Mouse (Mus musculus) adrenal gland, adult 10 weeks (tissue): ENCODE measurements around the gene Gdpgp1. TPM values are rescaled to one million over a fixed set of nuclear protein-coding genes. Genes with fewer than 3 reads are reported as not detected.

Experiments used
- polyA plus RNA-seq: library from polyadenylated mRNA; stranded (reverse); fragments of 350-450 nt; fragmentation: Illumina TruSeq; extraction: RNeasy Lipid Tissue Mini Kit (QIAGEN cat#74804); gene quantifications from one replicate; pipeline ENCODE4 v1.2.3, GENCODE M21; 2014; ENCODE audit warnings: low read depth, low replicate concordance

Gdpgp1 gene
- polyA plus RNA-seq: 2.7 TPM

GRCm38 (mm10) chr7:80232489-80233029 lies at the start of gene Gdpgp1, which contains the start of gene Cib1:
TSS of gene Gdpgp1 (plus strand) at chr7:80232865.
TSS of gene Cib1 (minus strand) at chr7:80232813.

DNA sequence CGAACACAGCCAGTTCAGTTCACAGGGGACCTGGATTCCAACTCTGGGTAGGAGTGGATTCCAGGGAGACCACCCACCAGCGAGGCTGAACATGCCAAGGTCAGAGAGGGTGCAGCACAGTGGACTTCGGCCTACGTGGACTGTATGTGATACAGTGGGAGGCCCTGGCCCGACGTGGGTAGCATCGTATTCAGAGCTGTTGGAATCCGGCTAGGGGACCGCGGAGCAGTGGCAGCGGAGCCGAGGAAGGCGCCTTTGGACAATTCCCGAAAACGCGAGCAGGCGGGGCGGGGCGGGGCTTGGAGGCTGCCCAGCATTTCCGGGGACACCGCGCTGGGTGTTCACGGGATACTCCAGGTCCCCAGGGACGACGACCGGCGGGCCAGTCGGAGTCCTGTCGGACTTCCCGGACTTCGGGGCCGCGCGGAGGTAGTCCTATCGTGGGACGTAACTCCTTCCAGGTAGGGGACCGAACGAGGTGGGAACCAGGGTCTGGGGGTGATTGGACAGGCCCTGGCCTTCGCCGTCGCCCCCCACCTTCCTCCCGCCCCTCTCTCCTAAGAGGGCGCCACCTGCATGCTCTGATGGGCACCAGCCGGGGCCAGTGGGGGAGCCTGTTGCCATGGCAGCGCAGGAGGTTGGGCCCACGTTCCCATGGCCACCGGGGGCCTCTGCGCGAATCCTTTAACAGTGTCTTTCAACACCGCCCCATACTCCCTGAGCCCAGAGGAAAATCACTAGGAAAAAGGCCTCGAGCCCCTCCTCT lies 46.0 kb upstream of the Gdpgp1 start, which contains the start of gene Sema4b:
Sema4b (plus strand) TSS at position 311 of the 766 bp plus-strand sequence.

DNA sequence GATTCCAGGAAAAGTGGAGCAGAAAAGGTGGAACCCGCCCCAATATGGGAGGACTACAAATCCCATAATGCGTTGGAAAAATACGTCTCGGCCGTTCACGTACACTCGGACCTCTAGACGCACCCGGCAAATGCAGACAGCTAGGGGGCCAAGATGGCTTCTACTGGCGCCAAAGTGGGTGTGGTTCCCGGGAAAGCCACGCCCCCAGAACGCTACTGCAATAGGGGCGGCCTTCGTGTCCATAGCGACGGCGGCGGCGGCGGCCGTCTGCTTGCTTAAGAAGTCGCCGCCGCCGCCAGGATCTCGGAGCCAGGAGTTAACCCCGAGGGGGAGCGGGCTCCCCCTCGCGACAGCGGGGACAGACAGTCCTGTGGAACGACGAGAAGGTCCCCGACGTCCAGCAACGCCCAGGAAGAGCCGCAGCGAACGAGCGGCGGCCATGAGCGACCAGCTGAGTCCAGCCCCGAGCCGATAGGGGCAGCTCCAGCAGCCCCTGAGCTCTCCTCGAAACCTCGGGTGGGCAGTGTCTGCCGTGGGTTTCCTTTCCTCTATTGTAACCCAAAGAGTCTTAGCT lies 13.6 kb downstream of the Gdpgp1 start, which contains the start of gene Ttll13:
Ttll13 (plus strand) TSS at position 229 of the 574 bp plus-strand sequence.

GRCm38 (mm10) chr7:80260625-80261371 lies 28.1 kb downstream of the Gdpgp1 start, which contains the start of gene Ngrn:
TSS of gene Ngrn (plus strand) at chr7:80261215.

DNA sequence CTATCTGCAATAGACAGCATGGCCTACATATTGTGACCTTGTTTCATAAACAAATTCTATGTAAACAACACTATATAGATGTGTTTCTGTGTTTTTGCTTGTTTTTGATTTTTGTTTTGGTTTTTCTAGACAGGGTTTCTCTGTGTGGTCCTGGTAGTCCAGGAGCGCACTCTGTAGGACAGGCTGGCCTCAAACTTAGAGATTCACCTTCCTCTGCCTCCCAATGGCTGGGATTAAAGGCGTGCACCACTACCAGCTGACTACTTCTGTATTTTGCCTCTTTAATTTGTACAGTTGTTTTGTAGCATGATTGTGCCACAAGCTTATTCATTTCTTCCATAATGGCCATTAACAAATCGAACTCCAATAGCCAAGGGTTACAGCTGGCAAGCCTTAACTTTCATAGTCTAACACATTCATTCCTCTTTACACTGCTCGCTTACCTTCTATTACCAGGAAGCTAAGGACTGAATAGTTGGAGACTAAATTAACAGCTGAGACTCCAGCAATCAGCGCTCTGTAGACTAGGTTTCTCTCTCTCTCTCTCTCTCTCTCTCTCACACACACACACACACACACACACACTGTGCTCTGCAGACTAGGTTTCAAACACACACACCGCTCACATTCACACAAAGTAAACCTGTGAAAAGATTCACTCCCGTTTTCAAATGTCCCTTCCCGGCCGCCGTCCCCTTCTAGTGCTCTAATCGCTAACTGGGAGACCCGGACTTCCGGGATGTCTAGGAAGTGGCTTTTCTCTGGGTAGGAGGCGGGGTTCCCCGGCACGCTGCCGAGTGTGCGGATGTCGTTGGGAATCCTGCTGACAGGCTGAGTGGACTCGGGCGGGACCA lies 36.5 kb downstream of the Gdpgp1 start, which contains the start of gene Vps33b:
Vps33b (plus strand) TSS at position 753 of the 854 bp plus-strand sequence.

Other genes starting within 250 kb of the Gdpgp1 start
- 0.87 TPM for gene Zfp710, start 208.1 kb upstream of the Gdpgp1 start, polyA plus RNA-seq
- 7.8 TPM for gene Idh2, start 117.5 kb upstream of the Gdpgp1 start, polyA plus RNA-seq
- 2.3 TPM for gene Sema4b, start 46.0 kb upstream of the Gdpgp1 start, polyA plus RNA-seq
- gene Cib1, start 52 bp upstream of the Gdpgp1 start, polyA plus RNA-seq: 10.9 TPM
- 0.41 TPM for gene Ttll13, start 13.5 kb downstream of the Gdpgp1 start, polyA plus RNA-seq
- gene Ngrn, start 28.4 kb downstream of the Gdpgp1 start, polyA plus RNA-seq: 23.7 TPM
- gene Vps33b, start 36.8 kb downstream of the Gdpgp1 start, polyA plus RNA-seq: 11.4 TPM
- gene Prc1, start 61.6 kb downstream of the Gdpgp1 start, polyA plus RNA-seq: 22.4 TPM
- 3.4 TPM for gene Rccd1, start 91.6 kb downstream of the Gdpgp1 start, polyA plus RNA-seq
- 6.8 TPM for gene Unc45a, start 108.1 kb downstream of the Gdpgp1 start, polyA plus RNA-seq
- gene Hddc3, start 110.2 kb downstream of the Gdpgp1 start, polyA plus RNA-seq: 17.2 TPM
- gene Man2a2, start 138.5 kb downstream of the Gdpgp1 start, polyA plus RNA-seq: 51.8 TPM
- gene Fes, start 155.1 kb downstream of the Gdpgp1 start, polyA plus RNA-seq: 0.23 TPM
- 4.5 TPM for gene Furin, start 172.6 kb downstream of the Gdpgp1 start, polyA plus RNA-seq